Mouse (Mus musculus) bone marrow macrophage, adult 2 months (primary cell): ENCODE data around the gene Trim60.

Experiments used
- CTCF ChIP-seq: IDR thresholded peaks from 2 replicates; pipeline ENCODE4 v1.5.1; 2012; ENCODE audit warnings: low read depth, mild to moderate bottlenecking, low read length, moderate library complexity
- POLR2A ChIP-seq: IDR thresholded peaks from 2 replicates; pipeline ENCODE4 v1.6.1; 2012; ENCODE audit warnings: mild to moderate bottlenecking, low read depth, low read length, borderline replicate concordance

DNA sequence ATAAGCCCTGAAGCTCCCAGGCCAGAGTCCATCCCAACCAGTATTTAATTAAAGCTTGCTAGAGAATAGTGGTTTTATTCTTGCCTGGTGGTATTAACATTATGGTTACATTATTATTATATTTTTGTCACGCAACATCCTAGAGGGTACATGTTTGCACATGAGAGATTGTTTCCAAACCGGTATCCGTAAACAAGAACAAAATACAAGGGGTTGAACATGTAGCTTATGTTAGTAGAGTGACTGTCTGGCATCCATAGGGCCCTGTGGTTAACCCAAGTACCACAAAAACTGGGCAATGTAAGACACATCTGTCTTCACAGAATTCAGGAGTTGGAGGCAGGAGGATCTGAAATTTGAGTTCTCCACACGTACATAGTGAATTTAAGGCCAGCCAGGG lies 48.6 kb upstream of the Trim60 start:
- no peak for TF ChIP-seq POLR2A
- TF ChIP-seq CTCF: no peak
